Mouse (Mus musculus) adrenal gland, postnatal 25 days (tissue): ENCODE measurements around the gene Snap47. TPM values are rescaled to one million over a fixed set of nuclear protein-coding genes. Genes with fewer than 3 reads are reported as not detected.

ENCODE experiments used
- DNase-seq: peaks from one replicate; pipeline ENCODE4 v3.0.0; 2021; ENCODE audit warnings: mixed read lengths
- long read RNA-seq: library from polyadenylated mRNA; stranded (forward); transcript quantifications from one replicate; pipeline ENCODE4 v2.0.0, GENCODE M21; 2021
- total RNA-seq: library from RNA; stranded (reverse); gene quantifications from 2 replicates; pipeline ENCODE4 v1.2.3, GENCODE M21; 2021

Snap47 gene
- 74.2 and 87.8 TPM in 2 replicates for total RNA-seq
- long read RNA-seq, transcript Snap47-201 (5 exons, 1,896 nt): major isoform, 172 of 217 reads
- long read RNA-seq, partial matches to known transcripts: 11 of 217 reads
- long read RNA-seq, other reads (novel, unspliced or antisense): 34 of 217 reads

GRCm38 (mm10) chr11:59451086-59451485 is at the start of gene Snap47:
TSS of gene Snap47 (minus strand) at chr11:59451186.
- DNase-seq: no peak

GRCm38 (mm10) chr11:59497747-59498146 is 46.8 kb upstream of the Snap47 start:
- no peak for DNase-seq

DNA sequence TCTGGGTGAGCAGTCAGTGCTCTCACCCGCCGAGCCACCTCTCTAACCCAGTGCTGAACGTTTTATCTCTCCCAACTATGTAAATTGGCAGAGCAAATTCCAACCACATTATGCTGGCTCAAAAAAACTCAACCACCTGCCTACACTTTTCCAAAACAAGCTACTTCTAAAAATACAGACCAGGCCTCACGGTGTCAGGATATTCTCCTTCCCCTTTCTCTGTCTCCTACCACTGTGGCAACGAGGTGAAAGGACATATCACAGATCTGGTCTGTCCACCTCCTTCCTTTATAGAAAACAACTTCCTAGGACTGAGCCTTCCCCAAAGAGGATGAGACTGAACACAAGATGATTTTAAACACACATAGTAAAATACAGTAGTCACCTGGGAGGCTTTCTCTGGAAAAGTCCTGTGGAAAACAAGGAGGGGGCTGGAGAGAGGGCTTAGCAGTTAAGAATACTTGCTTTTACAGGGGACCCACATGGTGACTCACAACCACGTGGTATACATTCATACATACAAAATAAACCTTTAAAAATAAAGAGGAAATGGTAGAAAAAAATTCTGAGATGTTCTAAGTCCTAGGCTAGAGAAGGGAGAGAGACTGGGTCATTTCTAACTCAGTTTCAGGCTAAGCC is 45.8 kb upstream of the Snap47 start:
- no peak for DNase-seq

DNA sequence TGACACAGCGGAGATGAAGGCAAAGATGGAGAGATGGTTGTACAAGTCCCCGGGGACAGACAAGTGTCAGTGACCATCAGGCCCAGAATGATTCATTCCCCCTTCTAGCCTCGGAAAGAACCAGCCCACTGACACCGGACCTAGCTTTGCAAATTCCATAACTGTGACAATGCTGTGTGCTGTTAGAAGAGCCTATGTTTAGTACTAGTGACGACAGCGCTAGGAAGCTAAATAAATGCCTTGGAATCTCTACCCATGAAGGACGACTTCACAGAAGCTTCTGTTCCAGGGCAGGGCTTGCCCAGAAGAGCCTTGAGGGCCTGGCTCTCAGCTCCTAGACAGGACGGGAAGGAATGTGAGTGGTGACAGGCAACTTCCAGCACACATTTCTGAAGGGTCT is 35.2 kb upstream of the Snap47 start:
- no peak for DNase-seq

GRCm38 (mm10) chr11:59485641-59486040 is 34.7 kb upstream of the Snap47 start:
- DNase-seq: peak; percentile 39

- DNase-seq: peak; percentile 27
Measured at GRCm38 (mm10) chr11:59483212-59483611, 32.2 kb upstream of the Snap47 start.

GRCm38 (mm10) chr11:59477240-59477639 is 26.3 kb upstream of the Snap47 start:
- no peak for DNase-seq

GRCm38 (mm10) chr11:59472326-59472677 is 21.3 kb upstream of the Snap47 start, which contains the start of gene Zfp867:
TSS of gene Zfp867 (minus strand) at chr11:59472474.
- DNase-seq: peak; percentile 86

- DNase-seq: no peak
Measured at GRCm38 (mm10) chr11:59471413-59472325, 20.7 kb upstream of the Snap47 start.

DNA sequence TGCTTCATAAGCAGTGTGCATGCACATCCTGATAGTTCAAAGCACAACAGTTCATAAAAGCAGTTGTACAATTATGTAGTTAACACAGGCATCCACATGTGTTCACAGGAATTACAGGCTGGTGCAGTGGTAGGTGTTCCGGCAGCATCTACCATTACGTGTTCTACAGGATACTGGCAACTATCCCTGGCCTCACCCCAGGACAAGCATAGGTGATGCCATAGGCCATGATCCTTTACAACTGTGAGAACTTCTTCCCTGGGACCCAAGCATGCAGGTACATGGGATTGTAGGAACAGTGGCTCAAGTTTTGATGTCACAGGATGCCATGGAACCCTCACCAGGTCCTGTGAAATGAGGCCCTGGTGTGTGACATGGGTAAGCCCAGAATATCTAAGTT is 9.5 kb upstream of the Snap47 start:
- DNase-seq: no peak

- DNase-seq: peak; percentile 53
Measured at GRCm38 (mm10) chr11:59458973-59459372, 8.0 kb upstream of the Snap47 start.

- DNase-seq: no peak
Measured at GRCm38 (mm10) chr11:59456891-59457290, 5.9 kb upstream of the Snap47 start.

DNA sequence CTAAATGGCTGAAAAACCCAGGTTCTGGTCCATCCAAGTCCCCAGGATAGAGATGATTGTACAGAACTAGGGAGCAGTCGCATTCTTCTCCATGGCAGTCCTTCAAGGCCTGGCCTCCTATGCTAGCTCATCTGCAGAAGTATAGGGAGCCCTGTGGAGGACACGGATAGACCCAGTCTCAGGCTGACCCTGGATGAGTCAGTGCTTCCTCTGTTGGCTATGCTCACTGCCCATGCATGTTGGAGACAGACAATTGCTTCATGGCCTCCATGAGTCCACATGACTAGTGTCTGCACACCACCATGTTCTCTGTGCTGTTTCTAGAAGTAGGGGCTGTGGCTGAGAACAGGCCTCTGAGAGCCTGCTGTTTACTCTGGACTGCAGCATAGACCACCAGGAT is 5.4 kb upstream of the Snap47 start:
- DNase-seq: peak; percentile 19

DNA sequence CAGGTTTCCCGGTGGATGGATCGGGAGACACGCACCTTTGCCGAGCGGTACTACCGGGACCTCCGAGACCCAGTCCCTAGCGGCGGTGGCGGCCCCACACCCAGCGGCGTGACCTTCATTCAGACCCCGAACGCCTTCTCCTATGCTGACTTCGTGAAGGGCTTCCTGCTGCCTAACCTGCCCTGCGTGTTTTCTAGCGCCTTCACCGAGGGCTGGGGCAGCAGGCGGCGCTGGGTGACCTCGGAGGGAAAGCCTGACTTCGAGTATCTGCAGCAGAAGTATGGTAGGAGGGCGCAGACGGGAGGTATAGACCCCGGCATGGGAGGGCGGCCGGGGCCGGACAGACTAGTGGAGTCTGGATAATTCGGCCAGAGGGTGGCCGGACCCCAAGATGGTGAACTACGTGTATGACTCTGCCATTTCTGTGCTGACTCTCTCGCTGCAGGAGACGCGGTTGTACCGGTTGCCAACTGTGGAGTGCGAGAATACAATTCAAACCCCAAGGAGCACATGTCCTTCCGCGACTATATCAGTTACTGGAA is 685 bp downstream of the Snap47 start:
- peak; percentile 44 for DNase-seq

DNA sequence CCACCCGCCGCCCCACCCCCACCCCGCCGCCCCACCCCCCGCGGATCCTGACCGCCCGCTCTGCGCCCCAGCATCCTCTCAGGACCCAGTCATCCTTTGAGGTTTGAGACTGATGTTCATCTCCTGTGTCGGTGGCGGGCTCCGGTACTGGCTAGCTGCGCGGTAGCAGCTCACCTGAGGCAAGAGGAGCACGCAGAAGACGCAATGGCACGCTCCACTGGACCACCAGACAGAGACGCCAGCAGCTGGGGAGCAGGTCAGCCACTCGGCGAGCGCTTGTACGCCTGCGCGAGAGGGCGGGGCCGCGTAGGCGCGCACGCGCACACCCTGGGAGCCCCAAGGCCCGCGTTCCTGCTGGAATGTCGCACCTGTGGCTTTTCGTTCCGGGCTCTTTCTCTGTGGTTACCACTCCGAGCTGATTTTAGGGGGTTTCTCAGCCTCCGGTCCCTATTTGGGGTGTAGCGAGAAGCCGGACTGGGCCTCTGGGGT is 1.2 kb downstream of the Snap47 start, which contains the start of gene Jmjd4:
Gene Jmjd4 (plus strand): TSS at position 305 of the 489 bp plus-strand sequence.
- peak; percentile 93 for DNase-seq

DNA sequence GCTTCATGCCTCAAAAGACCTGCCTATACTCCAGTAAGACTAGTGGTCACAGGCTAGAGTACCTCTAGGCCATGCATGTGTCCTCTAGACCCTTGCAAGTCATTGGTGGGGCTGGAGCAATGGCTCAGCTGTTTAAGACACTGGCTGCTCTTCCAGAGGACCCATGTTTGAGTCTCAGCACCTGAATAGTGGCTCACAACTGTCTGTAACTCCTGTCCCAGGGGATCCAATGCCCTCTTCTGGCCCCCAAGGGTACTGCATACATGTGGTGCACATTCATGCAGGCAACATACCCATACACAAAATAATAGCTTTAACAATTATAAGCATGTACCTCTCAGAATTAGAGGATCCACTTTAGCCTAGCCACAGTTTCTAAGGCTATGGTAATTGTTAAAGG is 7.9 kb downstream of the Snap47 start:
- DNase-seq: no peak

DNA sequence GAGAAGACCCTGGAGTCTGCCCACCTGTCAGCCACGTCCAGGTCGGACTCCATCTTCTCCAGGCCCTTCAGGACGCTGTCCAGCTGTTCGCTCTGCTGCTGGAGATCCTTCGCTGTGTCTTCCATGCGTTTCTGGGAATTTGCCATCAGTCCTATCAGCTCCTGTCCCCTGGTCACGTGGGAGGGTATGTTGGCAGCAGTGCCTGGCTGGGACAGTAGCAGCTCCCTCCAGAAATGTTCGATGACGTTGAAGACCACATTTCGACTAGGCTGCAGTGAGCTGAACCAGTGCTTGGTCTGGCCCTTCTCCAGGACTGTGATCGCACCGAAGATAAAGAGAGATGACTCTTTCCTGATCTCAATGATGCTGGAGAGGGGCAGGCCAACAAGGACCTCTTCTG is 13.0 kb downstream of the Snap47 start:
- DNase-seq: no peak

DNA sequence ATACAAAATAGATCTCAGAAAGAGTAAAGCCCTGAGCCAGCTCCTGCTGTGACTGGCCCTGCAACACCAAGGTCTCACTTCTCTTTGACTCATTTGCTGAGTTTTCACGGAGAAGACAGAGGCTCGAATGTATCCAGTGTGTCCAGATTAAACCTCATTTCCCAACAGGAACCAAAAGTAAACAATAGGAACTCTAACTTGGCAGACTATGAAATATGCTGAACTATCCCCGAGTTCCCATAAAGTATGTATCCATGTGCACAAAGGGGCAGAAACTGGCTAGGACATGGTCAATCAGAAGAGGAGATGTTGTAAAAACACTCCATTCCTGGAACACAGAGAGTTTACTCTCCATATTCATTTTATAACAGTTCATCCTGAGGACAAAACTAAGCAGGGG is 18.7 kb downstream of the Snap47 start:
- DNase-seq: no peak

DNA sequence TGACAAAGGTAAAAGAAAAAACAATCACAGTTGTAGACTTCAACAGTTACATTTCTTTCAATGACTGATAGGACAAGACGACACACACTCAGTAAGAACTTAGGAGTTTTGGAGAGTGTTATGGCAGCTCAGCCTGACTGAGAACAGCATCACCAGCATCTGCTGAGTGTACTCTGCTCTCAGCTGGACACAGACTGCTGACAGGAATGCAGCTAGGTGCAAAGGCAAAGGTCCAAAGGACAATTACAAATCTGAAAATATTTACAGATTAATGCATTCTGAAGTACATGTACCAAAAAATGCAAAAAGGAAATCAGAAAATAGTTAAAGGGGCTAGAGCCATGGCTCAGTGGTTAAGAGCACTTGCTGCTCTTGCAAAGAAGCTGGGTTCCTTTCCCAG is 21.0 kb downstream of the Snap47 start:
- no peak for DNase-seq

DNA sequence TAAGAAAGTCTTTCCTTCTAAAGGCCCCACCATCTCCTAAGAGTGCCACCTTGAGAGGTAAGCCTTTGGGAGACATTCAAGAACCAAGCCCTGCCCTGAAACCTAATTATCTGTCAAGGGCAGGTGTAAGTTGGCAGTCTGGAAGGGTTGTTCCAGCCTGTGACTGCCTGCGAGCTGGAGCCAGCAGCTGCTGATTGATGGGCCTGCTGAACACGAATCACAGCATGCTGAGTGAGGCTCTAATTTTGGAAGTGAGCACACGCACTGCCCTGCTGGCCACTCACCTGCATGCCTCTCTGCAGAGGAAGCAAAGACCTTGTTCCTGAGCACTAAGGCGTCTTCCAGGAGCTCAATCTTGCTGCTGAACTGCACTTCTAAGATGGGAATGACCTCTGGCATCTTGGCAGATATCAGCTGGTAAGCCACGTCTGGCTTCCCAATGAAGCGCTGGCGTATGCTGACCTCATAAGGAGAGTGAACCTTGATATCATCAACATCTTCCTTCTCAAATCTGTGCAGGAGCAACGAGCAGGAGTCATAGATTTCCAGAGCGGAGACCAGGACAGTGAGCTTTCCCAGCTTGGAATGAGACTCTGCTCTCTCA is 22.8 kb downstream of the Snap47 start:
- no peak for DNase-seq

- DNase-seq: no peak
Measured at GRCm38 (mm10) chr11:59425671-59426101, 25.3 kb downstream of the Snap47 start.

DNA sequence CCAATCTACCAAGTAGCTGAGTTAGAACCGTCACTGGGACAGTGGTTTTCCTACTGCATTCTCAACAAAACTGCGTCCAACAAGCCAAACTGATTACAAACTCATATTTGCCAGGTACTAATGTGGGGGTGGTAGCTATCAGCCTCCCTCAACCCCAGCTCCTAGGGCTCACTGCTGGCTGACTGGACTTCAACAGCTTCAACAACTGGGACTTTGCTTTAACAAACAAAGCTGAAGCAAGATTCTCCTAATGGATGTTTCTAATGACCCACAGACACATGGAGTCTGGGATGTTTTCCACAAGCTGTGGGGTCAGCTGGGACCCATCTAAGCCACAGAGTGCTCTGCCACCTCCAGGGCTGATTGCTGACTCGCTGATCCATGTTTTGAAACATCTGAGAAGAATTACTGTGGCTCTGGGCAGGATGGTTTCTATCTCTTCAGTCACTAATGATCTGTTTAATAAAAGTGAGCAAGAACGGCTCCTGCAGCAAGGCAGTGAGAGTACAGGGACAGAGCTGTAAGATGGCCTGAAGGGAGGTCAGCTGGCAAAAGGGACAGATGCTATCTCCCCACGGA is 27.9 kb downstream of the Snap47 start:
- DNase-seq: no peak
